9 mouse cellular contexts compared by ENCODE assay signal in genomic region chr11:45103498-45104336, GRCm38 (mm10).
DNase-seq lines count a peak whose midpoint lies in the region; ATAC-seq lines count a peak whose summit lies in the region.
"Had no signal": no experiment of that assay in that cellular context is flagged by ENCODE, and none has a peak within 500 bp of the region (broad histone marks: within the 10 kb centered on the region; RNA-seq: fewer than 3 reads in every experiment).

No protein-coding gene starts in this region.

- peaks cover 6% of the 10 kb centered on the region for H3K4me1 ChIP-seq in forebrain, embryonic 13.5 days
- H3K4me1 ChIP-seq in hindbrain, embryonic 11.5 days (replicated peaks; ENCODE audit: control insufficient read depth, insufficient read depth, low read length): no peaks in the 10 kb centered on the region
- H3K4me1 ChIP-seq: heart, embryonic 15.5 days had no signal

- intact Hi-C loops in left cerebral cortex, postnatal 25 days (cut with DNase I): no loop called here

- ATAC-seq in forebrain, embryonic 13.5 days: peak; percentile 88
- ATAC-seq in hindbrain, embryonic 11.5 days (ENCODE audit: low FRiP score): peak; percentile 54; the same call in 1 of the 2 replicates

- no peak overlapping the region for H3K4me3 ChIP-seq in forebrain, embryonic 13.5 days
- H3K4me3 ChIP-seq in hindbrain, embryonic 11.5 days (ENCODE audit: low read depth, low read length): no peak overlapping the region
- H3K4me3 ChIP-seq: heart, embryonic 15.5 days had no signal

- no peak overlapping the region for H3K27ac ChIP-seq in forebrain, embryonic 13.5 days
- H3K27ac ChIP-seq in hindbrain, embryonic 11.5 days (ENCODE audit: low read depth, low read length): no peak overlapping the region
- H3K27ac ChIP-seq: heart, embryonic 15.5 days had no signal

- DNase-seq in urinary bladder, postnatal 14 days (ENCODE audit: low spot score): peak; percentile 28
- no peak for DNase-seq in urinary bladder, postnatal 10 days (ENCODE audit: low spot score)
- peak; percentile 13 for DNase-seq in hindbrain, embryonic 11.5 days (ENCODE audit: low spot score)
- DNase-seq in left cerebral cortex, postnatal 25 days (ENCODE audit: low spot score in 2 of 2): peak; percentile 3 to 35
- peak; percentile 69 for DNase-seq in retina, postnatal 1 day
- no peak for DNase-seq in T-cell, adult 2 months (ENCODE audit: low spot score)
- no peak for DNase-seq in cerebellum, adult 11 months

- no peak overlapping the region for H3K9ac ChIP-seq in forebrain, embryonic 13.5 days
- H3K9ac ChIP-seq in hindbrain, embryonic 11.5 days (ENCODE audit: low read depth, low read length): no peak overlapping the region
- H3K9ac ChIP-seq: heart, embryonic 15.5 days had no signal

- no peaks in the 10 kb centered on the region for H3K9me3 ChIP-seq in forebrain, embryonic 13.5 days (replicated peaks)
- H3K9me3 ChIP-seq in hindbrain, embryonic 11.5 days (ENCODE audit: control insufficient read depth, low read length): no peaks in the 10 kb centered on the region
- H3K9me3 ChIP-seq: heart, embryonic 15.5 days had no signal

- H3K27me3 ChIP-seq in forebrain, embryonic 13.5 days: no peaks in the 10 kb centered on the region
- H3K27me3 ChIP-seq in hindbrain, embryonic 11.5 days (ENCODE audit: control insufficient read depth, insufficient read depth, low read length): no peaks in the 10 kb centered on the region
- H3K27me3 ChIP-seq: heart, embryonic 15.5 days had no signal

- no peaks in the 10 kb centered on the region for H3K36me3 ChIP-seq in forebrain, embryonic 13.5 days (ENCODE audit: poor library complexity, severe bottlenecking)
- H3K36me3 ChIP-seq in hindbrain, embryonic 11.5 days (ENCODE audit: control insufficient read depth, insufficient read depth, low read length): no peaks in the 10 kb centered on the region
- H3K36me3 ChIP-seq: heart, embryonic 15.5 days had no signal

- H3K4me2 ChIP-seq in forebrain, embryonic 13.5 days: no peak overlapping the region; the same call in 1 of the 2 replicates
- H3K4me2 ChIP-seq in hindbrain, embryonic 11.5 days (replicated peaks; ENCODE audit: low read depth, low read length): no peak overlapping the region
- H3K4me2 ChIP-seq: heart, embryonic 15.5 days had no signal

- WGBS in forebrain, embryonic 13.5 days: 22% methylated on average over 12 of the region's 12 CpGs
- 63% methylated on average over 12 of the region's 12 CpGs for WGBS in hindbrain, embryonic 11.5 days

Comparison
In these comparisons a context has a peak if more than half of its experiments do, and no peak if none do; other contexts are left out.
1. DNase-seq: peak in urinary bladder, postnatal 14 days (single experiment), hindbrain, embryonic 11.5 days (single experiment), left cerebral cortex, postnatal 25 days (2 of 2) and retina, postnatal 1 day (single experiment); none in urinary bladder, postnatal 10 days (single experiment), T-cell, adult 2 months (single experiment) and cerebellum, adult 11 months (single experiment).